Mouse (Mus musculus) small intestine, adult 2 months (tissue): ENCODE data around the gene Sh3glb2. TPM values are rescaled to one million over a fixed set of nuclear protein-coding genes. Genes with fewer than 3 reads are reported as not detected.

Source experiments
- H3K27ac ChIP-seq: fragments of 200-500 bp; 2 replicates; pipeline ENCODE4 v1.5.1; 2012; ENCODE audit warnings: low read depth, low read length, control low read depth, inconsistent platforms; ENCODE audit not compliant: insufficient read depth
- H3K27me3 ChIP-seq: fragments of 200-500 bp; 2 replicates; pipeline ENCODE4 v1.6.1; 2012; ENCODE audit warnings: mild to moderate bottlenecking, moderate library complexity, low read length, inconsistent platforms; ENCODE audit not compliant: control insufficient read depth, insufficient read depth
- H3K36me3 ChIP-seq: fragments of 200-500 bp; 2 replicates; pipeline ENCODE4 v1.6.1; 2012; ENCODE audit warnings: mild to moderate bottlenecking, low read length, control low read depth, inconsistent platforms; ENCODE audit not compliant: control insufficient read depth, insufficient read depth
- H3K4me1 ChIP-seq: fragments of 200-500 bp; 2 replicates; pipeline ENCODE4 v1.6.1; 2012; ENCODE audit warnings: low read length, inconsistent platforms, mixed read lengths; ENCODE audit not compliant: control insufficient read depth, insufficient read depth, insufficient read length
- H3K4me3 ChIP-seq: fragments of 200-500 bp; 2 replicates; pipeline ENCODE4 v1.5.1; 2012; ENCODE audit warnings: low read depth, mild to moderate bottlenecking, control low read depth, inconsistent platforms, low read length, moderate library complexity
- CTCF ChIP-seq: fragments of 200-500 bp; IDR thresholded peaks from 2 replicates; pipeline ENCODE4 v1.5.1; 2012; ENCODE audit warnings: low read depth, mild to moderate bottlenecking, control low read depth, inconsistent platforms, low read length, moderate library complexity, mixed read lengths; ENCODE audit not compliant: insufficient replicate concordance, insufficient read length; ENCODE audit errors: extremely low read depth
- POLR2A ChIP-seq: fragments of 200-500 bp; IDR thresholded peaks from 2 replicates; pipeline ENCODE4 v1.6.1; 2012; ENCODE audit warnings: low read depth, mild to moderate bottlenecking, control low read depth, inconsistent platforms, low read length, moderate library complexity
- WGBS: fragments of 180-500 bp; shearing (Covaris S2); methylation state at CpG from one replicate; pipeline ENCODE4 v1.1.7; 2018; 5-methylcytosine and 5-hydroxymethylcytosine counted together
- polyA plus RNA-seq: library from polyadenylated mRNA; depleted of rRNA; stranded (reverse); fragments of >200 nt; gene quantifications from 2 replicates; pipeline ENCODE4 v1.2.3, GENCODE M21; 2012

Gene Sh3glb2
- polyA plus RNA-seq, 1 experiment, result 158 TPM

- H3K4me3 ChIP-seq, result no peak overlapping the region
- H3K4me1 ChIP-seq, result no peaks in the 10 kb centered on the region
- WGBS, result 96% methylated on average over 7 of the region's 7 CpGs
- peaks cover 66% of the 10 kb centered on the region for H3K36me3 ChIP-seq
- no peak overlapping the region for H3K27ac ChIP-seq
- TF ChIP-seq POLR2A (no peak), CTCF (no peak)
- H3K27me3 ChIP-seq, result no peaks in the 10 kb centered on the region
Observed at GRCm38 (mm10) chr2:30323111-30323510, 36.0 kb downstream of the Sh3glb2 start.

- no peaks in the 10 kb centered on the region for H3K27me3 ChIP-seq
- no peaks in the 10 kb centered on the region for H3K4me1 ChIP-seq
- H3K4me3 ChIP-seq, result no peak overlapping the region
- H3K36me3 ChIP-seq, result peaks cover 69% of the 10 kb centered on the region
- WGBS, result 44% methylated on average over 4 of the region's 4 CpGs
- no peak overlapping the region for H3K27ac ChIP-seq
- TF ChIP-seq POLR2A (no peak), CTCF (no peak)
Observed at GRCm38 (mm10) chr2:30319260-30319659, 39.9 kb downstream of the Sh3glb2 start.

- WGBS, result 87% methylated on average over 5 of the region's 5 CpGs
Observed at GRCm38 (mm10) chr2:30316955-30317354, 42.2 kb downstream of the Sh3glb2 start.

GRCm38 (mm10) chr2:30316136-30316535 lies 43.0 kb downstream of the Sh3glb2 start:
- H3K27ac ChIP-seq, result no peak overlapping the region
- H3K4me1 ChIP-seq, result no peaks in the 10 kb centered on the region
- 98% methylated on average over 4 of the region's 4 CpGs for WGBS
- H3K27me3 ChIP-seq, result no peaks in the 10 kb centered on the region
- H3K4me3 ChIP-seq, result no peak overlapping the region
- H3K36me3 ChIP-seq, result peaks cover 64% of the 10 kb centered on the region
- no peak for TF ChIP-seq POLR2A
- no peak for TF ChIP-seq CTCF

More at GRCm38 (mm10) chr2:30316955-30317354, 42.2 kb downstream of the Sh3glb2 start:
- no peak overlapping the region for H3K4me3 ChIP-seq
- no peaks in the 10 kb centered on the region for H3K27me3 ChIP-seq
- no peak overlapping the region for H3K27ac ChIP-seq
- no peak for TF ChIP-seq POLR2A
- TF ChIP-seq CTCF, result no peak
- peaks cover 68% of the 10 kb centered on the region for H3K36me3 ChIP-seq
- no peaks in the 10 kb centered on the region for H3K4me1 ChIP-seq

GRCm38 (mm10) chr2:30311481-30311880 lies 47.7 kb downstream of the Sh3glb2 start:
- Histone ChIP-seq H3K27me3 (no peaks in the 10 kb centered on the region), H3K4me1 (no peaks in the 10 kb centered on the region), H3K36me3 (peaks cover 69% of the 10 kb centered on the region), H3K4me3 (no peak overlapping the region), H3K27ac (no peak overlapping the region)
- TF ChIP-seq CTCF (no peak), POLR2A (no peak)
- 90% methylated on average over 2 of the region's 2 CpGs for WGBS

GRCm38 (mm10) chr2:30309351-30309750 lies 49.8 kb downstream of the Sh3glb2 start:
- Histone ChIP-seq H3K27ac (no peak overlapping the region), H3K4me1 (no peaks in the 10 kb centered on the region), H3K36me3 (peaks cover 68% of the 10 kb centered on the region), H3K27me3 (no peaks in the 10 kb centered on the region), H3K4me3 (no peak overlapping the region)
- TF ChIP-seq POLR2A, result no peak
- no peak for TF ChIP-seq CTCF
- WGBS, result 64% methylated on average over 3 of the region's 3 CpGs

GRCm38 (mm10) chr2:30306087-30306486 lies 53.0 kb downstream of the Sh3glb2 start:
- Histone ChIP-seq H3K4me1 (no peaks in the 10 kb centered on the region), H3K27me3 (no peaks in the 10 kb centered on the region), H3K4me3 (no peak overlapping the region), H3K27ac (no peak overlapping the region), H3K36me3 (peaks cover 61% of the 10 kb centered on the region)
- 89% methylated on average over 7 of the region's 7 CpGs for WGBS
- TF ChIP-seq POLR2A (no peak), CTCF (no peak)

GRCm38 (mm10) chr2:30299966-30300365 lies 59.2 kb downstream of the Sh3glb2 start:
- no peak overlapping the region for H3K27ac ChIP-seq
- H3K4me1 ChIP-seq, result no peaks in the 10 kb centered on the region
- 80% methylated on average over 5 of the region's 5 CpGs for WGBS
- H3K36me3 ChIP-seq, result peaks cover 38% of the 10 kb centered on the region
- TF ChIP-seq CTCF, result no peak
- no peak for TF ChIP-seq POLR2A
- no peaks in the 10 kb centered on the region for H3K27me3 ChIP-seq
- H3K4me3 ChIP-seq, result no peak overlapping the region
